Mouse (Mus musculus) spleen, adult 2 months (tissue): ENCODE measurements around the gene Tob2.

Experiments
- CTCF ChIP-seq: fragments of 200-500 bp; IDR thresholded peaks from 2 replicates; pipeline ENCODE4 v1.5.1; 2011; ENCODE audit warnings: mild to moderate bottlenecking, inconsistent platforms; ENCODE audit not compliant: insufficient read depth, insufficient read length, insufficient replicate concordance; ENCODE audit errors: extremely low read depth
- POLR2A ChIP-seq: fragments of 200-500 bp; IDR thresholded peaks from 2 replicates; pipeline ENCODE4 v1.6.1; 2011; ENCODE audit warnings: low read depth, low read length, inconsistent platforms

GRCm38 (mm10) chr15:81891822-81892580 lies 33.4 kb upstream of the Tob2 start:
- TF ChIP-seq CTCF (no peak), POLR2A (no peak)
